Mouse (Mus musculus) midbrain, embryonic 16.5 days (tissue): ENCODE measurements around the gene Gpr84. TPM values are rescaled to one million over a fixed set of nuclear protein-coding genes. Genes with fewer than 3 reads are reported as not detected.

Source experiments
- ATAC-seq: fragments of 200-750 bp; cut with Nextera tagmentation; 2 replicates; pipeline ENCODE4 v1.8.0; 2017; ENCODE audit warnings: moderate TSS enrichment
- H3K27ac ChIP-seq: fragments of 300-500 bp; sonication (generic); 2 replicates; pipeline ENCODE4 v1.5.1; 2014; ENCODE audit warnings: mild to moderate bottlenecking, low read length, mixed read lengths
- H3K27me3 ChIP-seq: fragments of 300-500 bp; sonication (generic); 2 replicates; pipeline ENCODE4 v1.6.1; 2014; ENCODE audit warnings: low read depth, low read length, mixed read lengths; ENCODE audit not compliant: control insufficient read depth, insufficient read depth
- H3K36me3 ChIP-seq: fragments of 300-500 bp; sonication (generic); 2 replicates; pipeline ENCODE4 v1.6.1; 2014; ENCODE audit warnings: mild to moderate bottlenecking, low read length, moderate library complexity, mixed read lengths; ENCODE audit not compliant: control insufficient read depth, insufficient read depth
- H3K4me1 ChIP-seq: fragments of 300-500 bp; sonication (generic); 2 replicates; pipeline ENCODE4 v1.6.1; 2014; ENCODE audit warnings: mild to moderate bottlenecking, low read length, mixed read lengths; ENCODE audit not compliant: control insufficient read depth, insufficient read depth
- H3K4me2 ChIP-seq: fragments of 300-500 bp; sonication (generic); 2 replicates; pipeline ENCODE4 v1.6.1; 2014; ENCODE audit warnings: mild to moderate bottlenecking, low read length, mixed read lengths
- H3K4me3 ChIP-seq: fragments of 300-500 bp; sonication (generic); 2 replicates; pipeline ENCODE4 v1.5.1; 2014; ENCODE audit warnings: low read depth, mild to moderate bottlenecking, low read length, moderate library complexity, mixed read lengths
- H3K9ac ChIP-seq: fragments of 300-500 bp; sonication (generic); 2 replicates; pipeline ENCODE4 v1.6.1; 2014; ENCODE audit warnings: low read depth, low read length, mixed read lengths
- H3K9me3 ChIP-seq: fragments of 300-500 bp; sonication (generic); replicated peaks from 2 replicates; pipeline ENCODE4 v1.6.1; 2014; ENCODE audit warnings: mild to moderate bottlenecking, low read length, mixed read lengths; ENCODE audit not compliant: control insufficient read depth, poor library complexity, severe bottlenecking
- WGBS: fragments of 180-500 bp; shearing (Covaris S2); extraction: QIAGEN DNeasy Blood & Tissue Kit; methylation state at CpG from one replicate; pipeline ENCODE4 v1.1.7; 2014; 5-methylcytosine and 5-hydroxymethylcytosine counted together
- polyA plus RNA-seq: library from polyadenylated mRNA; unstranded; fragments of >200 nt; fragmentation: Nextera tagmentation; extraction: Ambion mirVana; gene quantifications from 2 replicates; pipeline ENCODE4 v1.2.1, GENCODE M21; 2015

The Gpr84 gene
- polyA plus RNA-seq, 1 experiment from 2014 or later, result 0.64 TPM

GRCm38 (mm10) chr15:103290843-103291242 lies 19.6 kb downstream of the Gpr84 start:
- Histone ChIP-seq H3K4me2 (no peak overlapping the region), H3K4me1 (no peaks in the 10 kb centered on the region; the same call in 1 of the 2 replicates), H3K27me3 (no peaks in the 10 kb centered on the region), H3K27ac (no peak overlapping the region), H3K9ac (no peak overlapping the region), H3K9me3 (no peaks in the 10 kb centered on the region), H3K36me3 (peaks cover 12% of the 10 kb centered on the region; the same call in 1 of the 2 replicates), H3K4me3 (no peak overlapping the region)
- no peak for ATAC-seq
- WGBS, result 91% methylated on average over 9 of the region's 9 CpGs

- Histone ChIP-seq H3K4me3 (no peak overlapping the region), H3K27ac (no peak overlapping the region), H3K9ac (no peak overlapping the region), H3K36me3 (peaks cover 12% of the 10 kb centered on the region; the same call in 1 of the 2 replicates), H3K27me3 (no peaks in the 10 kb centered on the region), H3K4me2 (no peak overlapping the region), H3K4me1 (no peaks in the 10 kb centered on the region; the same call in 1 of the 2 replicates), H3K9me3 (no peaks in the 10 kb centered on the region)
- 79% methylated on average over 6 of the region's 6 CpGs for WGBS
- ATAC-seq, result no peak
Measured at GRCm38 (mm10) chr15:103290417-103290816, 20.0 kb downstream of the Gpr84 start.

- Histone ChIP-seq H3K9me3 (no peaks in the 10 kb centered on the region), H3K9ac (peak overlapping the region; percentile 11; the same call in 1 of the 2 replicates), H3K4me3 (no peak overlapping the region), H3K4me2 (no peak overlapping the region), H3K36me3 (peaks cover 12% of the 10 kb centered on the region; the same call in 1 of the 2 replicates), H3K27ac (no peak overlapping the region), H3K27me3 (no peaks in the 10 kb centered on the region), H3K4me1 (no peaks in the 10 kb centered on the region; the same call in 1 of the 2 replicates)
- no peak for ATAC-seq
- WGBS, result 23% methylated on average over 5 of the region's 5 CpGs
Measured at GRCm38 (mm10) chr15:103289600-103289999, 20.8 kb downstream of the Gpr84 start.

- peak; percentile 82 for ATAC-seq
- Histone ChIP-seq H3K9me3 (no peaks in the 10 kb centered on the region), H3K4me2 (no peak overlapping the region), H3K4me1 (no peaks in the 10 kb centered on the region; the same call in 1 of the 2 replicates), H3K27me3 (no peaks in the 10 kb centered on the region), H3K9ac (no peak overlapping the region), H3K4me3 (no peak overlapping the region), H3K27ac (peak overlapping the region; percentile 48), H3K36me3 (no peaks in the 10 kb centered on the region)
- WGBS, result 68% methylated on average over 1 of the region's 1 CpGs
Measured at GRCm38 (mm10) chr15:103285778-103286417, 24.5 kb downstream of the Gpr84 start.

- Histone ChIP-seq H3K9ac (no peak overlapping the region), H3K4me1 (no peaks in the 10 kb centered on the region; the same call in 1 of the 2 replicates), H3K9me3 (no peaks in the 10 kb centered on the region), H3K36me3 (no peaks in the 10 kb centered on the region), H3K27ac (0 out of 2 replicates have a peak overlapping the region, but pooled peaks have one; percentile 43), H3K4me2 (no peak overlapping the region), H3K27me3 (no peaks in the 10 kb centered on the region), H3K4me3 (no peak overlapping the region)
- ATAC-seq, result no peak
- 38% methylated on average over 2 of the region's 2 CpGs for WGBS
Measured at GRCm38 (mm10) chr15:103284647-103285046, 25.8 kb downstream of the Gpr84 start.

- Histone ChIP-seq H3K4me3 (no peak overlapping the region), H3K27me3 (no peaks in the 10 kb centered on the region), H3K4me2 (no peak overlapping the region), H3K9me3 (no peaks in the 10 kb centered on the region), H3K9ac (no peak overlapping the region), H3K36me3 (no peaks in the 10 kb centered on the region), H3K27ac (no peak overlapping the region), H3K4me1 (no peaks in the 10 kb centered on the region)
- no peak for ATAC-seq
- WGBS, result 51% methylated on average over 3 of the region's 3 CpGs
Measured at GRCm38 (mm10) chr15:103284066-103284465, 26.3 kb downstream of the Gpr84 start.

GRCm38 (mm10) chr15:103281465-103282205 lies 28.8 kb downstream of the Gpr84 start:
- Histone ChIP-seq H3K9ac (no peak overlapping the region), H3K4me3 (no peak overlapping the region), H3K27ac (no peak overlapping the region), H3K4me1 (no peaks in the 10 kb centered on the region), H3K27me3 (no peaks in the 10 kb centered on the region), H3K9me3 (no peaks in the 10 kb centered on the region), H3K4me2 (no peak overlapping the region), H3K36me3 (no peaks in the 10 kb centered on the region)
- 89% methylated on average over 3 of the region's 3 CpGs for WGBS
- no peak for ATAC-seq

- Histone ChIP-seq H3K9me3 (no peaks in the 10 kb centered on the region), H3K36me3 (no peaks in the 10 kb centered on the region), H3K9ac (no peak overlapping the region), H3K27ac (no peak overlapping the region), H3K27me3 (no peaks in the 10 kb centered on the region), H3K4me3 (no peak overlapping the region), H3K4me2 (no peak overlapping the region), H3K4me1 (no peaks in the 10 kb centered on the region)
- WGBS, result 73% methylated on average over 3 of the region's 3 CpGs
- ATAC-seq, result no peak
Measured at GRCm38 (mm10) chr15:103280817-103281464, 29.5 kb downstream of the Gpr84 start.
